Mouse (Mus musculus) left cerebral cortex, postnatal 36 days (tissue): ENCODE results near the gene Vasn. TPM values are rescaled to one million over a fixed set of nuclear protein-coding genes. Genes with fewer than 3 reads are reported as not detected.
A peak's percentile ranks its signal among the peaks of the same experiment; 100 is the strongest.

ENCODE experiments used
- DNase-seq, 2 experiments: peaks; one replicate each; pipeline ENCODE4 v3.0.0; 2021 to 2022; ENCODE audit warnings: low spot score in 2 of 2, mixed read lengths in 1 of 2
- intact Hi-C: fragments of 180-260 bp; cut with DNase I; formaldehyde crosslinking; loops from one replicate; pipeline ENCODE4 v1.15.1; 2025
- total RNA-seq, 2 experiments: library from RNA; stranded (reverse); gene quantifications; 2 replicates each; pipeline ENCODE4 v1.2.3; 2021

Vasn gene
- total RNA-seq, 2 experiments from 2014 or later, result 9.8 to 11.2 TPM

DNA sequence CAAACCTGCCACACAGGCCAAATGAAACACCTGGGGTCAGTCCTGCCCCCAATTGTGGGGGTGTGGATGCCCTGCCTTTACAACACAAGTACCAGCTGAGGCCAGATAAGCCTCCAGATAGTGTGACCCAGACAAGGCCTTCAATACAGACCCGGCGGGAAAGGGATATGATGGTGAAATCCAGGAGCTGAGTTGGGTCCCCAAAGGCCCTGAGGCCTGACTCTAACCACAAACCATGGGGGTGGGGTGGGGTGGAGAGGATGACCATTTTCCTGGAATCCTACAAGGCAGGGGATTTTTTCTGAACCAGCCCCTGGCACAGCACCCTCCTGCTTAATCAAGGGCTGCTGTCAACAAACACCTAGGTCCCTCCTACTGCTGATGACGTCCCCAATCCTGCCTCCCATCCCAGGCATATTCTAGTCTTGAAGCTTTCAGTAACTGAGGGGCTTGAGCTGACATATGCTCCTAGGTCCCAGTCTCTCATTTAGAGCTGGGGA lies 800 bp upstream of the Vasn start:
- no peak for DNase-seq
- intact Hi-C loops, result no loop called here

DNA sequence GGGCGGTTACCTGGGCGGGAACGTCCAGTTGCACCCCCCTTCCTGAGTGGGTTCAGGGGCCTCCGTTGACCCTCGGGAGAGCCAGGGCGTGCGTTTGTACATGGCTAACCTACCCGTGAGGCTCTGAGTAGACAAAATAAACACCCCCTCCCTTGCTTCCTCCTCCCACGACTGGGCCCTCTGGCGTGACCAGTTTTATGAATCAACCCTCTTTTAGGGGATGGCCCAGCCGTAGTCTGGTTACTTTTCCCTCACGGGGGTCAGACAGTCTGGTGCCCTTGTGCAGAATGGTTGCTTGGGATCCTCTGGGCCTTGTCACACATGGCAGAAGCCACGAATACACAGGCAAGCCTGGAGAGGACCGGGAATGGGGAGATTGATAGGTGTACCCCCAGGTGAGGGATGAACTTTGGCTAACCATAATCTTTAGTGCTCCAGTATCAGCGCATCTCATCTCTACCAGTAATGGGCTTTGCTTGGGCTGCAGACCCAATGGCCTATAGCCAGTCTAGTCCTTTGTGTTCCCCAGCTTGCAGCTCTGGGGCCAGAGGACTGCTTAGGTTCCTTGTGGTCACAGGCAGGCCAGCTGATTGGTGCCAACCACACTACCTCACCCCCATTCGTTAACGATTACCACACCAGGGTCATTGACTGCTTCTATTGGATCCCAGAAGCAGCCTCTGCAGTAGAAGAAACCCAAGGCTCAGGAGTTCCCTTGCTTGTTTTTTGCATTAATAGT lies 695 bp downstream of the Vasn start:
- intact Hi-C loops, result no loop called here
- no peak for DNase-seq

DNA sequence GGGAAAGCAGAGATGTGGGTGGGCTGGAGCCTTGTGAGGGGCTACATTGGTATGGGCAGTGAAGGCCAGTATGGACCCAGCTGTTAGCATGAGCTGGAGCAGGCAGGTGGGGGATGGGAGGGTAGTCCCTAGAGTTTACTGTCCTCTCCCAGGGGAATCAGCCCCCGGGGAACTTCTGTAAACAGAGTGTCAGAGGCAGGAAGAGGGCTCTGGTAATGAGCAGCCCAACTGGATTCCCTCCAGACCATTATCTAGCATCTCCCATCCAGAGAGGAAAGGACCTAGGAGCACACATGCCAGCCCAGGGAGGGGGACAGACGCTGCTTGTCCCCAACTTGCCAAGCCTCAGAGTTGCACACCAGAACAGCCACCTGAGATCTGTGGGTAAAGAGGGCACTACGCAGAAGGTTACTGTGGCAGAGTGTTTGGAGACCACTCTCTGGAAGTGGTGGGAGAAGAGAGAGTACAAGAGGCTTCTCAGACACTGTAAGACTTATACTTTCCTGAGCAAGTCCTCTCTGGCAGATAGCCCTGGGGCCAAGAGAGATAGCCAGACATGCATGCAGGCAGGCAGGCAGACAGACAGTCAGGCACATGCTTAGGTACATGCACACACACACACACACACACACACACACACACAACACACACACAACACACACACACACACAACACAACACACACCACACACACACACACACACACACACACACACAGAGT lies 1.5 kb downstream of the Vasn start:
- DNase-seq, result no peak
- intact Hi-C loops, result no loop called here

DNA sequence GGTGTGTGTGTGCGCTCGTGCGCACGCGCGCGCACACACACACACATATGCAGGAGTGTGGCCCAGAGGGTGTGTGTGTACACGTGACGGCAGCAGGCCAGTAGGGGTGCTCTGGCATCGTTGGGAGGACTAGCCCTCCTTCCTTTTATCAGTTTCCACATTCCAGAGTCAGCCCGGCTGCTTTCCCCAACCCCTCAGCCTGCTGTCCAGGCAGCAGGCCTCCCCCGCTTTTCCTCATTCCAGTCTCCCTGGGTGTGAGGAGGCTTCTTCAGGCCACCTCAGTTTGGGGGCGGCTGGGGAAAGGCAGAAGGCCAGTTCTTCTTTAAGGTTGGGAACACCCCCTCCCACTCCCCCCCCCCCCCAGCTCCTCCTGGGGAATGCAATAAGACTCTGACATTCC lies 2.4 kb downstream of the Vasn start:
- DNase-seq, result peak; percentile 74 to 78

DNA sequence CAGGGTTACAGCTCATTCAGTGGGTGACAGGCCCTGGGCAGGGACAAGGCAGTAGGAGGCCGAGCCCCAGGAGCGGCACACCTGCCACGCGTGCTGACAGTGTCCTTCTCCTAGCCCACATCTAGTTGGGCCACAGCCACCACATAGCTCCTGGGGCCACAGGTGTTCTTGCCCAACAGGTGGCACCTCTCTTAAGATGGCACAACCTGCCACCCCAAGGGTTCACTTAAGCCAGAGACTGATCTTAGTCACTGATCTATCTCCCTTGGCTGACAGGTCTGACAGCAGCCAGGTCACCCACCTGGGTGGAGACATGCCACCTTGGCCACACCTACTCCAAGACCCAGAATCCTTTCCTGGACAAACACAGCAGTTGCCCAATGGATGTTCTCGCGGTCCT lies 3.2 kb downstream of the Vasn start:
- DNase-seq, result no peak
- intact Hi-C loops, result no loop called here

More for the DNA sequence above, 2.4 kb downstream of the Vasn start:
- intact Hi-C loops, result no loop called here

DNA sequence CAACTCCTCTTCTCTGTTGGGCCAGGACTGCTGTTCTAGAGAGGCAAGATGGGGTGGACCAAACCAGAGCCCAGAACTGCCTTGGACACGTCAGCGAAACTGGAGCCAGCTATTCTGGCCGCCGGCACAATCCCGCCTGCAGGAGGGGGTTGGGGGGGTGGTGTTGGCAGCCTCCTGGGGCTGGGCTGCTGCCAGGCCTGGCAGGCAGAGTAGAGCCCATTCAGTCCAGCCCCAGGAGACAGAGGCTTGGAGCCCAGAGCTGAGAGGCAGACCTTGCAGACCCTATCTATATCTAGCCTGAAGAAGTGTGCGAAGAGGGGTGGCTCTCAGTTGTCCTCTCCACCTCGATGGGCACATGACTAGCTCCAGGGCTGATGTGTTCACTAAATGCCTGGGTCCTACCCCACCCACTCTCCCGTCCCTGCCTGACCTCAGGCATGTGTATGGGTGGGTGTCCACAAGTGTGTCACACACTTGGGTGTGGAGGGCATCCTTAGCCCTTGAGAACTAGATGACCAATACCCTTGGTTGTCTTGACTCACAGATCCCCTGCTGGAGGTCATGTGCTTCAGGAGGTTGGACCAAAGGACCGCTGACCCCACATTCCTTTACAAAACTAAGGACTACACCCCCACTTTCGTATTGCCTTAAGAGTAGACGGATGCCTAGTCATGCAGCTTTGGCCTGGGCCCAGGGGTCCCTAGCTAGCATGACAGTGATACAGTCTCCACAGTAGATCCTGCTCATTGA lies 4.1 kb downstream of the Vasn start:
- peak; percentile 81 to 82 for DNase-seq
- intact Hi-C loops, result no loop called here

DNA sequence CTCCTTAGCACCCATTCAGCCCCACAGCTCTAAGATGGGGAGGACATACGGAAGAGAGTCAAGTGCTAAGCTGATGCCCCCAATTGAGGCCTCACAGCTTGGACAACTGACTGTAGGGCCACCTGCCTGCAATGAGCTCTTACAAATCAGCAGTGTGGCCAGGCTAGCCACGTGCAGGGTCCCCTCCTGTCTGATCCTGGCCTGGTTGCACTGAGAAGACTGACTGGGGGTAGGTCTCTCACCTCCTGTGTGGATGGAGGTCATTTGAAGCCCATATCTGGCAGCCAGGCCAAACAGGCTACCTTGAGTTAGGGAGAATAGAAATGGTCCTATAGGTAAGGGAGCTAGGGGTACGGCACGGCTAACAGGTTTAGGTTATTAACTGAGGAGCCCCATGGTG lies 6.1 kb downstream of the Vasn start:
- intact Hi-C loops, result no loop called here
- no peak for DNase-seq

DNA sequence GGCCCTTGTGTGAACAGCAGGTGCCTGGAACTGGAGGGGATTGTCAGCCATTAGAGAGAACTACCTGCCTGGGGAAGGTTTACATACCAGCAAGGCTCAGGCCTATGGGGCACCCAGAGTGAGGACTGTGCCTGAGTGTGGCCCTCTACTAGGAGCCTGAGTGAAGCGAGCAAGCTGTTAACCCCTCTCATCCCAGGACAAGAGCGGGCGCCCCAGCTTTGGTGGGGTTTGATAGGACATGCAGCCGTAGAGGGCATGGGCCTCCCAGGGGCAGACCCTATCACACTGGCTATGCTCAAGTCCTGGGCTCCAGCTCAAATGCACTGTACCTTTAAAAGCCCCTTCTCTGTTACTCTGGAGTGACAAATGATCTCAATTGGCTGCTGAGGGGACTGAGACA lies 7.1 kb downstream of the Vasn start:
- intact Hi-C loops, result no loop called here
- DNase-seq, result no peak

DNA sequence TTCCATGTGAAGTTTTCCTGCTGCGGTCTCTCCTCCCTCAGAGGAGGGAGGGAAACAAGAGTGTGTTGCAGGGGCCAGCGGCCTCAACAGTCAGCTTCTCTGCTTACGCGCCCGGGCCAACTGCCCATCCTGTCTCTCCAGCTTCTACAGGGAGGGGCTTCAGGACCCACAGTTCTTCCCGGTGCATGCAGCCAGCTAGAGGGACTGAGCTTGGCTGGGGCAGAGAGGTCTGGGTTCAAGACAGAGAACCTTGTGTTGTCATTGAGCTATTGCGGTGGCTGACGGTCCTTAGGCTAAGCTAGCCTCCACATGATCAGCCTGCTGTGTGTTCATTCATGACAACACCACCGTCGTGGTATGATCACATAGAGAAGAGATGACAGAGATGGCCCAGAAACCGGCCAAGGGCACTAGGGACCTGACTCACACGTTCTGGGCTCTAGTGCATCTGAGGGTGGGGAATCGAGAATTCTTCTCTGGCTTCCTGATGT lies 8.0 kb downstream of the Vasn start:
- DNase-seq, result no peak
- intact Hi-C loops, result no loop called here

DNA sequence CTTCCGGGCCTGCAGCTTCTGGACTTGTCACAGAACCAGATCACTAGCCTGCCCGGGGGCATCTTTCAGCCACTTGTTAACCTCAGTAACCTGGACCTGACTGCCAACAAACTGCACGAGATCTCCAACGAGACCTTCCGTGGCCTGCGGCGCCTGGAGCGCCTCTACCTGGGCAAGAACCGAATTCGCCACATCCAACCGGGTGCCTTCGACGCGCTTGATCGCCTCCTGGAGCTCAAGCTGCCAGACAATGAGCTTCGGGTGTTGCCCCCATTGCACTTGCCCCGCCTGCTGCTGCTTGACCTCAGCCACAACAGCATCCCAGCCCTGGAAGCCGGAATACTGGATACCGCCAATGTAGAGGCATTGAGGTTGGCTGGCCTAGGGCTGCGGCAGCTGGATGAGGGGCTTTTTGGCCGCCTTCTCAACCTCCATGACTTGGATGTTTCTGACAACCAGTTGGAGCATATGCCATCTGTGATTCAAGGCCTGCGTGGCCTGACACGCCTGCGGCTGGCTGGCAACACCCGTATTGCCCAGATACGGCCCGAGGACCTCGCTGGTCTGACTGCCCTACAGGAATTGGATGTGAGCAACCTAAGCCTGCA lies 8.8 kb downstream of the Vasn start:
- no peak for DNase-seq
- intact Hi-C loops, result no loop called here

DNA sequence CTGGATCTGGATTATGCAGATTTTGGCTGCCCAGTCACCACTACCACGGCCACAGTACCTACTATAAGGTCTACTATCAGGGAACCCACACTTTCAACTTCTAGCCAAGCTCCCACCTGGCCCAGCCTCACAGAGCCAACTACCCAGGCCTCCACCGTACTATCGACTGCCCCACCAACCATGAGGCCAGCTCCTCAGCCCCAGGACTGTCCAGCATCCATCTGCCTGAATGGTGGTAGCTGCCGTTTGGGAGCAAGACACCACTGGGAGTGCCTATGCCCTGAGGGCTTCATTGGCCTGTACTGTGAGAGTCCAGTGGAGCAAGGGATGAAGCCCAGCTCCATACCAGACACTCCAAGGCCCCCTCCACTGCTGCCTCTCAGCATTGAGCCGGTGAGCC lies 9.5 kb downstream of the Vasn start:
- DNase-seq, result no peak
- intact Hi-C loops, result no loop called here

DNA sequence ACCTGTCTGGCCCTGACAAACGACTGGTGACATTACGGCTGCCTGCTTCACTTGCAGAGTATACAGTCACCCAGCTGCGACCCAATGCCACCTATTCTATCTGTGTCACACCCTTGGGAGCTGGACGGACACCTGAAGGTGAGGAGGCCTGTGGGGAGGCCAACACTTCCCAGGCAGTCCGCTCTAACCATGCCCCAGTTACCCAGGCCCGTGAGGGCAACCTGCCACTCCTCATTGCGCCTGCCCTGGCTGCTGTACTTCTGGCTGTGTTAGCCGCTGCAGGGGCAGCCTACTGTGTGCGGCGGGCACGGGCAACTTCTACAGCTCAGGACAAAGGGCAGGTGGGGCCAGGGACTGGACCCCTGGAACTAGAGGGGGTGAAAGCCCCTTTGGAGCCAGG lies 10.0 kb downstream of the Vasn start:
- no peak for DNase-seq
- intact Hi-C loops, result no loop called here

DNA sequence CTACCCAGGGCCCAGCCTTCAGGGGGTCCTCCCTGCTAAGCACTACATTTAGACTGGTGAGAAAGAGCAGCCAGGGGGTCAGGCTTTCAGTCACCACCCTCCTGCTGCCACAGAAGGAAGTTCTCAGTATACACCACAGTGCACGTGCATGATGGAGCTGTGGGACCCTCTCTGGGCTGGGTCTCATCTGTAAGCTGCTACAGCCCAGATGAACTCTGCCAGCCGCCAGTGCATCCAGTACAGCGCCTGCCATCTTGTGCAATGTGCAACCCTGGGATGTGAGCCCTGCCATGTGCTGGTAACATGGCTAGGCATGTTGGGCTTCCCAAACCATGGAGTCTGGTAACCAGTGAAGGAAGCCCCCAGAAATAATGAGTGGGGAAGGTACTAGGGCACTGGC lies 10.4 kb downstream of the Vasn start:
- intact Hi-C loops, result no loop called here

DNA sequence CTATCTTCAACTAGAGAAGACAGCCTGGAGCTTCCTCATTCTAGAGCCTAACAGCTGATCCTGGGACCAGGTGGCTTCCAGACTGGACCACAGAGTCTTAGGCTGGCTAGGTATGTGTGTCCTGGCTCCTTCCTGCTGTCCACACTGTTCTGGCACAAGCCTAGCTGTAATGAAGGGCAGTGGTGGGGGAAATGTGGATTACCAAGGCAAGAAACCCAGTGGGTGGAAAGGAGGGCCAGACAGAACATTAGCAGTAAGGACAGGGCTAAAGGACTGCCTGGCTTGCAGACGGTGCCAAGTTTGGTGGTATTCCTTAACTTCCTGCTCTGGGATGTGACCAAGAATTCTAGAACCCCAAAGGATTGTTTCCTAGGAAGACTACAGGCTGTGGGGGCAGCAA lies 11.3 kb downstream of the Vasn start:
- DNase-seq, result no peak
- intact Hi-C loops, result no loop called here

More for the DNA sequence above, 10.4 kb downstream of the Vasn start:
- no peak for DNase-seq

DNA sequence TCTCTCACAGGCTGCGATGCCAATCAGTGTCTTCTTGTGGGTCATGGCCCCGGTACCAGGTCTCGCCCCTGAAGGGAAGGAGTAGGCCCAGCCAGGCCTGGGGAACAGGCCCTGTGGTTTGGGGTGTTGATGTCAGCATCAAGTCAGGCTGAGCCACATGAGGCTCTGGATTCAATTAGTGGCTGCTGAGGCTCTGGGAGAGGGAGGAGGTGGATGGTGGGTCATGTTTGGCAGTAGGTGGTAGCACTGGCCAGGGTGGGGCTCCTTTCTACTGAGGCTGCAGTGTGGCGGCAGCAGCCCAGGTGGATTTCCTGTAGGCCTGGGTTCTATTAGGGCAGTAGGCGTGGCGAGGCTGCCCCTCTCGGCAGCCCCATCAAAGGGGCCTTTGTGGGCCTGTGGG lies 11.9 kb downstream of the Vasn start:
- no peak for DNase-seq
- intact Hi-C loops, result no loop called here

DNA sequence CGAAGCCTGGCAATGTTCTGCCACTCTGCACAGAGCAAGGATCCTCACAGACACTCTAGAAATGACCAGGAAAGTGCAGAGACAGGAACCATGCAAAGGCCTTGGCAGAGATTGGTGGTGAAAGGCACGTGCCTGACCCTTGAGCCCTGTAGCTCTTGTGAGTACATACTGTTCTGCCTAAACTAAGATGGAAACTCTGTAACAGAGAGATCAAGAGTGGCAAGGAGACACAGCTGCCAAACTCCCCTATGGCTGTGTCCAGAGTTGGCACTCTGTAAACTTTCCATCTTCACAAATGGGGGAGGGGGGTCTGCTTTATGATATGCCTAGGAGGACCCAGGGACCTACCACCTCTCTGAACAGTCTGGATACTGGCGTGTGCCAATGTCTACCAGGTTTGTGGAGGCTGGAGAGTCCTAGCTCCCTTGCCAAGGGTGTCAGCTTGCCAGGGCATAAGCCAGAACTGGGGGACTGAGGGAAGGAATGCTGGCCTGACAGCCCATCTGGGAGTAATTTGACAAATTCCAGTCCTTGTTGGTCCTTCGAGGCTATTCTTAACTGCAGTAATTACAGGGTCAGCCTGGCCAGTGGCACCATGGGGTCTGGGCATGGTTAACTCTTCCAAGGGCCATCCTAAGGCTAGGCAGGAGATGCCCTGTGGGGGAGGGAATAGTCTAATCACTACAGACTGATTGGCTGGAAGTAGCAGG lies 13.1 kb downstream of the Vasn start:
- DNase-seq, result no peak
- intact Hi-C loops, result no loop called here

DNA sequence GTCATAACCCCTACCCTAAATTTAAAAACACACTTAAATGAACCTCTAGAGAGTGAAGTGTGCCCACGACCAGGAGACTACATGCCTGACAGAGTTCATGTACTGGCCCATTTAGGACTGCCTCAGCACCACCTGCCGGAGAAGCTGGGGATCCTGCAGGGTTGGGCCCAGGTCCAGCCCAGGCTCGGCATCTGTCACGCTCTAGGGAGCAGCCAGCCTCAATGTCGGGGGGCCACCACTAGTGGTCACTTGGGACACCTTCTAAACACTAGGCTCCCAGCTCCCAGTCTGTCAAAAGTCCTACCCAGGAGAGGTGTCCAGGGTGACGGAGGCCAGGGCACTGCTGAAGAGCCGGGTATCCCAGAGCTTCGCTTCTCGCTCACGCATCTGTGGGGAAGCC lies 15.0 kb downstream of the Vasn start:
- intact Hi-C loops, result no loop called here
- DNase-seq, result no peak

DNA sequence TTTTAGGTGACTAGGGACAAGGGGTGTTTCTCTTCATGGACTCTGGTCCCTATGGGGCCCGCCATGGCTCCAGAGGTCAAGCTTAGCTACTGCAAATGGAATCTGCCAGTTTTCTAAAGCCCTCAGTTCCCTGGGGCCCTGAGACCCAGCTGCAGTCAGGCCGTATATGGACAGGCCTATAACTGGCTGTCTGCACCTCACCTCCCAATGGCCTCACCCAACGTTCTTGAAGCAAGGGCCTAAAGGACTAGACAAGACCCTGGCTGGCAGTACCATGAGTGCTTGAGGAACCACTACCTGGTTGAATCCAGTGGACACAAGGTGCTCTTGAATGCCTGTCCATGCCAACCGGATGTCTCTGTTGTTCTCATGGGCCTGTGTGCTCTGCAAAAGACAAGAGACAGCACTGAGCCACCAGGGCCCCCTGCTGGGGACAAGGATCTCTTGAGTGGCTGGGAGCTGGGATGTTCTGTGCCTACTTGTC lies 15.6 kb downstream of the Vasn start:
- intact Hi-C loops, result no loop called here
- DNase-seq, result peak in 1 of 2 experiments; percentile 33
